ENCODE assay signal across 11 mouse cellular contexts in the genomic region with DNA sequence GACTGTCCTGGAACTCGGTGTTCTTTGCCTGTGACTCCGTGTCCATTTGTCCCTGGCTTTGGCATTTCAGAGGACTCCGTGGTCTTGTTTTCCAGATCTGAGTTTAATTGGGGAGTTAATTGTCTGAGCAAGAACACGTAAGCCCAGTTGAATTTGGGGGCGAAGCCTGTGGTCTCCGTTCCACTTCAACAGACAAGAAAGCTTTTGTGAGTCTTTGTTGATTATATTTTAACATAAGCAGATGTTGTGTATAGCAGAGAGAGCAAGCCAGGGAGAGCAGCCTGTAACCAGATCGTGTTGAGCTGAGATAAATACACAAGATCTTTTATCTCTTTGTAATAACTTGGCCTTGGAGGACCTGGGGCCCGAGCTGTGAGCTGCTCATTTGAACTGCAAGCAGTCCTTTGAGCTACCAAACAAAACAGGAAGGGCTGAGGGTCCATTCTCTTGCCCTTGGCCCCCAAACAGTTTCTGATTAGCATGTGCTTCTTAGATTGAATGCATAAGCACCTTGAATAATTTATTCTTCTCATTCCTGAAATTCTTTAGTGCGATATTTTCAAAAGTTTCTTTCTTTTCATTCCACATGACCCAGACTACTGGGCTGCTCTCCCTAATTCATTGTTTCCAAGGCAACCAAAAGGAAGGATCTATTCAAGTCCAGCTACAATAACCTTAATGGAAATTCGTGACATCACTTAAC.
DNase-seq lines count a peak whose midpoint lies in the region; ATAC-seq and TF ChIP-seq lines count a peak whose summit lies in the region.
"Had no signal": no experiment of that assay in that cellular context is flagged by ENCODE, and none has a peak within 500 bp of the region (broad histone marks: within the 10 kb centered on the region; RNA-seq: fewer than 3 reads in every experiment).

No protein-coding gene starts in this region.

- H3K9me3 ChIP-seq in liver, embryonic 13.5 days (replicated peaks), result 0 out of 2 replicates have a peak, but pooled peaks cover 3% of the 10 kb centered on the region

- no peak for TF ChIP-seq EP300 in heart, adult 2 months (IDR thresholded peaks at IDR 0.05; ENCODE audit: insufficient read depth, low read depth, low read length)

- H3K36me3 ChIP-seq in liver, embryonic 13.5 days, result no peaks in the 10 kb centered on the region
- H3K36me3 ChIP-seq in heart, adult 2 months (ENCODE audit: control insufficient read depth, insufficient read depth, low read length), result no peaks in the 10 kb centered on the region
- H3K36me3 ChIP-seq: embryonic facial prominence, embryonic 15.5 days had no signal

- peak; percentile 45 for DNase-seq in embryo, embryonic 10 days (ENCODE audit: low spot score)
- no peak for DNase-seq in embryo, embryonic 9.5 days (ENCODE audit: extremely low spot score)
- peak; percentile 26 for DNase-seq in ovary, postnatal 36 days (ENCODE audit: low spot score)
- no peak for DNase-seq in ovary, postnatal 10 days (ENCODE audit: low spot score)
- DNase-seq in liver, embryonic 13.5 days, result no peak
- peak; percentile 68 for DNase-seq in testis, postnatal 14 days (ENCODE audit: low spot score)
- DNase-seq in left cerebral cortex, postnatal 10 days (ENCODE audit: extremely low spot score in 1 of 2, low spot score in 2 of 2), result no peak
- no peak for DNase-seq in heart, adult 2 months
- DNase-seq: gastrocnemius, postnatal 36 days; lung, postnatal 10 days had no signal

- peak; percentile 78 for ATAC-seq in liver, embryonic 13.5 days (ENCODE audit: low read depth)

- H3K9ac ChIP-seq in liver, embryonic 13.5 days, result no peak overlapping the region
- no peak overlapping the region for H3K9ac ChIP-seq in heart, adult 2 months (ENCODE audit: low read depth, low read length)
- H3K9ac ChIP-seq: embryonic facial prominence, embryonic 15.5 days had no signal

- intact Hi-C loops in left cerebral cortex, postnatal 10 days (cut with DNase I), result no loop called here
- intact Hi-C loops in heart, adult 2 months (cut with DNase I), result no loop called here

- WGBS in liver, embryonic 13.5 days (ENCODE audit: insufficient replicate concordance), result 52% methylated on average over 10 of the region's 10 CpGs
- 64% methylated on average over 10 of the region's 10 CpGs for WGBS in heart, adult 2 months

- peaks cover 13% of the 10 kb centered on the region for H3K4me1 ChIP-seq in liver, embryonic 13.5 days (replicated peaks)
- H3K4me1 ChIP-seq in heart, adult 2 months (ENCODE audit: control insufficient read depth, insufficient read depth, low read length), result no peaks in the 10 kb centered on the region
- H3K4me1 ChIP-seq: embryonic facial prominence, embryonic 15.5 days had no signal

- TF ChIP-seq POLR2A in heart, adult 2 months (IDR thresholded peaks at IDR 0.05; ENCODE audit: insufficient read depth, low read depth, low read length), result no peak

- no peak for TF ChIP-seq CTCF in heart, adult 2 months (IDR thresholded peaks at IDR 0.05)

- H3K27me3 ChIP-seq in liver, embryonic 13.5 days, result no peaks in the 10 kb centered on the region
- no peaks in the 10 kb centered on the region for H3K27me3 ChIP-seq in heart, adult 2 months (ENCODE audit: control insufficient read depth, insufficient read depth, low read length)
- H3K27me3 ChIP-seq: embryonic facial prominence, embryonic 15.5 days had no signal

- no peak overlapping the region for H3K4me3 ChIP-seq in liver, embryonic 13.5 days (replicated peaks)
- H3K4me3 ChIP-seq in heart, adult 2 months, result no peak overlapping the region
- H3K4me3 ChIP-seq: embryonic facial prominence, embryonic 15.5 days had no signal

- no peak overlapping the region for H3K4me2 ChIP-seq in liver, embryonic 13.5 days
- H3K4me2 ChIP-seq: embryonic facial prominence, embryonic 15.5 days had no signal

- no peaks in the 10 kb centered on the region for H3K79me2 ChIP-seq in heart, adult 2 months (replicated peaks; ENCODE audit: control insufficient read depth, insufficient read depth, low read length)

- H3K27ac ChIP-seq in liver, embryonic 13.5 days, result no peak overlapping the region
- no peak overlapping the region for H3K27ac ChIP-seq in heart, adult 2 months
- H3K27ac ChIP-seq: embryonic facial prominence, embryonic 15.5 days had no signal

Comparison
In these comparisons a context has a peak if more than half of its experiments do, and no peak if none do; other contexts are left out.
1. DNase-seq: peak in embryo, embryonic 10 days (single experiment), ovary, postnatal 36 days (single experiment) and testis, postnatal 14 days (single experiment); none in embryo, embryonic 9.5 days (single experiment), ovary, postnatal 10 days (single experiment), liver, embryonic 13.5 days (single experiment), left cerebral cortex, postnatal 10 days (0 of 2) and heart, adult 2 months (0 of 2).